Mouse (Mus musculus): ENCODE measurements around the gene Cnst. TPM values are rescaled to one million over a fixed set of nuclear protein-coding genes. Genes with fewer than 3 reads are reported as not detected.

The Cnst gene
- polyA plus RNA-seq, 1 experiment from 2014 or later = 18.8 TPM

DNA sequence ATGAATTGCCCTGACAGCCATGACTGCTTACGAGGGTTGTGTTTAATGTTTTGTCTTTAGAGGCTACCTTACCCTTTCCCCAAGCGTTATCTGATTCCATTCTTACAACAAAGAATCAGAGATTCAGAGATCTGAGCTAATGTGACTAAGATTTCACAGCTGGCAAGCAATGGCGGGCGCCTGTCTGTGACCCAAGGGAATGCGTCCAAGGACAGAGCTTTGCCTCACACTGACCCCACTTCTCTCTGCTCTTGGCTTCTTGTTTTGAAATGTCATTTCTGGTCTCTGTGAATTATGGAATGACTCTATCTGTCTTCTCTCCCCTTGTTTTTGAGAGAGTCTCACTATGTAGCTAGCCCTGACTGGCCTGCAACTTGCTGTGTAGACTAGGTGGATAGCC, 17.8 kb downstream of the Cnst start:
- H3K4me1 ChIP-seq (ENCODE audit: control insufficient read depth, insufficient read depth, low read length) = peaks cover 16% of the 10 kb centered on the region

DNA sequence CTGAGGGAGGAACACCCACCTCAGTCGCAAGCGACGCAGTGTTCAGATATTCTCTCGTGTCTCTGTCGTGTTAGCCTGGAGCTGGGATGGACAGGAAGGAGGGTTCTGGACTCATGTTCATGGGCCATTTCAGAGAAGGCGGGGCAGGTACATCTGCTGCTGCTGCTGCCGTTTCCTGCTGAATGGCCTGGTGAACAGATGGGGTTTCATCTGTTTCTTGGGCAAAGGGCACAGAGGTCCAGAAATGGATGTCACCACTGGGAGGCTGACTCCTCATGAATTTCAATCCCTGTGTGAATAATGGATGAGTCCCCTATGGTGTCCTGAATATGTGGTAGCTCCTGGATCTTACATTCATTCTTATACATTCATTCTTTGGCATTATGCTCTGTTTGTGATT, 21.4 kb downstream of the Cnst start:
- WGBS = 71% methylated on average over 7 of the region's 7 CpGs

More for the DNA sequence above, 17.8 kb downstream of the Cnst start:
- no peak overlapping the region for H3K9ac ChIP-seq (ENCODE audit: low read length)
- no peak for ATAC-seq (ENCODE audit: insufficient read depth, low FRiP score)
- H3K36me3 ChIP-seq (ENCODE audit: control insufficient read depth, insufficient read depth, low read length) = no peaks in the 10 kb centered on the region
- H3K4me2 ChIP-seq (ENCODE audit: low read depth, low read length) = no peak overlapping the region
- no peaks in the 10 kb centered on the region for H3K9me3 ChIP-seq (replicated peaks; ENCODE audit: control insufficient read depth, low read length)
- H3K4me3 ChIP-seq (replicated peaks; ENCODE audit: low read length) = no peak overlapping the region
- H3K27me3 ChIP-seq (ENCODE audit: control insufficient read depth, insufficient read depth, low read length) = no peaks in the 10 kb centered on the region
- no peak overlapping the region for H3K27ac ChIP-seq (ENCODE audit: low read length)
- WGBS = 74% methylated on average over 5 of the region's 5 CpGs

DNA sequence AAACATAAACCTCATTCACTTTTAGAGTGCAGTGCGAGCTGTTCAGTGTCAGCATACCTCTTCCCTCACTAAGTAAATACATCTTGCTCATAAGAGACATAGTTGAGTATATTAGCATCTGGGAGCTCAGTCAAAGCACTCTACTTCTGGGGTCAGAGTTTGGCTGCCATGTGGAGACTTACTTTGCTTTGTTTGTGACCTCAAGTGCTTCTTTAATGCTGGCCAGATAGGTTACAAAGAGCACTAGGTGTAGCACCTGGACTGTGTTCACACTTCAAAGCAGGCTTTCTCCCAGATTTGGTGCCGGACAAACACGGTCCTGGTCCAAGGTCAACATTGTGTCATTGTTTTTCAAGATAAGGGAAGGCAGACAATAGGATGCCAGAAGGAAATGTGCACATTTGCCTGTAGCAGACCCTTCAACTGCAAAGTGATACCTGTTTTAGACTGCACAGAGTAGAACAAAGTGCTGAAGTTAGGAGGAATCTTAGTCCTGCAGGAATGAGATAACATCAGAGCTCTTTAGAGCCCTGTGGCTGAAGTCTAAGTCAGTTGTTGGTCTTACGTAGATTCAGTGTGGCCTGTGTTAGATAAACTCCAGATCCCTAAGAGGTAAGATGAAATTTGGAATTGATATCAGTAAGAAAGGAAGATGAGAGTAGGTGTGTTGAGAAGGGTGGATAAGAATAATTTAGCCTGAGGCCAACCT, 22.7 kb downstream of the Cnst start:
- ATAC-seq (ENCODE audit: insufficient read depth, low FRiP score) = peak; percentile 76; the same call in 1 of the 2 replicates
- H3K9ac ChIP-seq (ENCODE audit: low read length) = no peak overlapping the region
- peak overlapping the region; percentile 41 for H3K27ac ChIP-seq (ENCODE audit: low read length)
- H3K9me3 ChIP-seq (replicated peaks; ENCODE audit: control insufficient read depth, low read length) = no peaks in the 10 kb centered on the region
- H3K4me1 ChIP-seq (ENCODE audit: control insufficient read depth, insufficient read depth, low read length) = peaks cover 27% of the 10 kb centered on the region
- no peak overlapping the region for H3K4me3 ChIP-seq (replicated peaks; ENCODE audit: low read length)
- H3K4me2 ChIP-seq (ENCODE audit: low read depth, low read length) = no peak overlapping the region
- no peaks in the 10 kb centered on the region for H3K36me3 ChIP-seq (ENCODE audit: control insufficient read depth, insufficient read depth, low read length)
- H3K27me3 ChIP-seq (ENCODE audit: control insufficient read depth, insufficient read depth, low read length) = no peaks in the 10 kb centered on the region
- WGBS = 47% methylated on average over 4 of the region's 4 CpGs

More for the DNA sequence above, 21.4 kb downstream of the Cnst start:
- H3K4me2 ChIP-seq (ENCODE audit: low read depth, low read length) = no peak overlapping the region
- no peaks in the 10 kb centered on the region for H3K36me3 ChIP-seq (ENCODE audit: control insufficient read depth, insufficient read depth, low read length)
- H3K9ac ChIP-seq (ENCODE audit: low read length) = no peak overlapping the region
- peaks cover 25% of the 10 kb centered on the region for H3K4me1 ChIP-seq (ENCODE audit: control insufficient read depth, insufficient read depth, low read length)
- no peak overlapping the region for H3K4me3 ChIP-seq (replicated peaks; ENCODE audit: low read length)
- H3K27me3 ChIP-seq (ENCODE audit: control insufficient read depth, insufficient read depth, low read length) = no peaks in the 10 kb centered on the region
- no peaks in the 10 kb centered on the region for H3K9me3 ChIP-seq (replicated peaks; ENCODE audit: control insufficient read depth, low read length)
- no peak for ATAC-seq (ENCODE audit: insufficient read depth, low FRiP score)
- H3K27ac ChIP-seq (ENCODE audit: low read length) = no peak overlapping the region

- WGBS = 94% methylated on average over 1 of the region's 1 CpGs
- no peaks in the 10 kb centered on the region for H3K9me3 ChIP-seq (replicated peaks; ENCODE audit: control insufficient read depth, low read length)
Measured at GRCm38 (mm10) chr1:179570482-179570881, 24.3 kb downstream of the Cnst start.

GRCm38 (mm10) chr1:179571686-179572085, 25.5 kb downstream of the Cnst start:
- WGBS = 76% methylated on average over 4 of the region's 4 CpGs
- H3K4me2 ChIP-seq (ENCODE audit: low read depth, low read length) = no peak overlapping the region
- no peaks in the 10 kb centered on the region for H3K27me3 ChIP-seq (ENCODE audit: control insufficient read depth, insufficient read depth, low read length)
- no peaks in the 10 kb centered on the region for H3K36me3 ChIP-seq (ENCODE audit: control insufficient read depth, insufficient read depth, low read length)
- no peak overlapping the region for H3K4me3 ChIP-seq (replicated peaks; ENCODE audit: low read length)
- no peak for ATAC-seq (ENCODE audit: insufficient read depth, low FRiP score)
- H3K27ac ChIP-seq (ENCODE audit: low read length) = no peak overlapping the region
- peaks cover 33% of the 10 kb centered on the region for H3K4me1 ChIP-seq (ENCODE audit: control insufficient read depth, insufficient read depth, low read length)
- no peak overlapping the region for H3K9ac ChIP-seq (ENCODE audit: low read length)
- no peaks in the 10 kb centered on the region for H3K9me3 ChIP-seq (replicated peaks; ENCODE audit: control insufficient read depth, low read length)

More at GRCm38 (mm10) chr1:179570482-179570881, 24.3 kb downstream of the Cnst start:
- Histone ChIP-seq H3K4me2 (ENCODE audit: low read depth, low read length) (no peak overlapping the region), H3K9ac (ENCODE audit: low read length) (no peak overlapping the region), H3K4me3 (replicated peaks; ENCODE audit: low read length) (no peak overlapping the region), H3K27ac (ENCODE audit: low read length) (no peak overlapping the region; the same call in 1 of the 2 replicates), H3K27me3 (ENCODE audit: control insufficient read depth, insufficient read depth, low read length) (no peaks in the 10 kb centered on the region), H3K4me1 (ENCODE audit: control insufficient read depth, insufficient read depth, low read length) (peaks cover 33% of the 10 kb centered on the region), H3K36me3 (ENCODE audit: control insufficient read depth, insufficient read depth, low read length) (no peaks in the 10 kb centered on the region)
- no peak; the same call in 1 of the 2 replicates for ATAC-seq (ENCODE audit: insufficient read depth, low FRiP score)

DNA sequence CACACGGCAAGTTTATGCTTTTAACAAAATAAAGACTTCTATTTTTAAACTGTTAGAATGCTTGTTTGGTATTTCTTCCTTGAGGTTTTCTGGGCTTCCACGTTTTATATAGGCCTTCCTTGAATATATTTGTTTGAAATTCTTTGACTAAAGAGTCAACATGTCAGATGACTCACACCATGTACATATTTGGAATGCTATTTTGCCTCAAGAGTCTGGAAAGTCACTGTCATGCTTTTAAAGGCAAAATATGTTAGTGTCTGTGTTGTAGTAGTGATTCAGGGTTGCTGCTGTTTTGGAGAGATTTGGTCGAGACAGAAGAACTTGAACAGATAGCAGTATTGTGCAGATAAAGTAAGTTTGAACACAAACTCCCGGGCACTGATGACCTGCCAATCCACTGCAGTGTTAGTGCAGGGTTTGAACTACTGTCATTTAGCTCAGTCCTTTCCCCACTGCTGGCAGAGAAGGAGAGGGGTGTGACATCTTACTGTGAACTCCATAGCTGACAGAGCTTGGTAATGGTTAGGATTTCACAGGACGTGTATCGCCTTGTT, 27.6 kb downstream of the Cnst start:
- Histone ChIP-seq H3K4me2 (ENCODE audit: low read depth, low read length) (no peak overlapping the region), H3K4me3 (replicated peaks; ENCODE audit: low read length) (no peak overlapping the region), H3K27ac (ENCODE audit: low read length) (peak overlapping the region; percentile 70), H3K4me1 (ENCODE audit: control insufficient read depth, insufficient read depth, low read length) (peaks cover 19% of the 10 kb centered on the region), H3K36me3 (ENCODE audit: control insufficient read depth, insufficient read depth, low read length) (no peaks in the 10 kb centered on the region), H3K9me3 (replicated peaks; ENCODE audit: control insufficient read depth, low read length) (no peaks in the 10 kb centered on the region), H3K27me3 (ENCODE audit: control insufficient read depth, insufficient read depth, low read length) (no peaks in the 10 kb centered on the region), H3K9ac (ENCODE audit: low read length) (no peak overlapping the region)
- ATAC-seq (ENCODE audit: insufficient read depth, low FRiP score) = no peak
- WGBS = 49% methylated on average over 6 of the region's 6 CpGs

DNA sequence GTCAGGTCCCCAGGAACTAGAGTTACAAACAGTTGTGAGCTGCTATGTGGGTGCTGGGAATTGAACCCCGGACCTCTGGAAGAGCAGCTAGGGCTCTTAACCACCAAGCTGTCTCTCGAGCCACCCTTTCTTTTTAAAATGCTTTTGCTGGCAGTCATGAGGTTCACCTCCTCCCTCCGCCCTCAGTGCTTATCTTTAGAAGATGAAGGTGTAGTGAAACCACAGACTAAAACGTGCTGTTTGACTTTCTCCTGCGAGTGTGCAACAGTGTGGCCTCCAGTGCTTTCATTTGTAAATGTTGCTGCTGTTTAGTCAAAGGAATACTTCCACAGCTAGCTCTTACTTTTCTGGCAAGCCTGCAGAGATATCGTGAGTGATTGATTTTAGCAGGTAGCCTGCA, 32.5 kb downstream of the Cnst start:
- Histone ChIP-seq H3K9ac (ENCODE audit: low read length) (no peak overlapping the region), H3K36me3 (ENCODE audit: control insufficient read depth, insufficient read depth, low read length) (peaks cover 4% of the 10 kb centered on the region; the same call in 1 of the 2 replicates), H3K9me3 (replicated peaks; ENCODE audit: control insufficient read depth, low read length) (no peaks in the 10 kb centered on the region), H3K27ac (ENCODE audit: low read length) (0 out of 2 replicates have a peak overlapping the region, but pooled peaks have one; percentile 3), H3K4me1 (ENCODE audit: control insufficient read depth, insufficient read depth, low read length) (peaks cover 8% of the 10 kb centered on the region), H3K4me2 (ENCODE audit: low read depth, low read length) (no peak overlapping the region), H3K27me3 (ENCODE audit: control insufficient read depth, insufficient read depth, low read length) (no peaks in the 10 kb centered on the region), H3K4me3 (replicated peaks; ENCODE audit: low read length) (no peak overlapping the region)
- WGBS = 45% methylated on average over 6 of the region's 6 CpGs
- ATAC-seq (ENCODE audit: insufficient read depth, low FRiP score) = peak; percentile 16; the same call in 1 of the 2 replicates

- Histone ChIP-seq H3K36me3 (ENCODE audit: control insufficient read depth, insufficient read depth, low read length) (peaks cover 4% of the 10 kb centered on the region; the same call in 1 of the 2 replicates), H3K4me2 (ENCODE audit: low read depth, low read length) (no peak overlapping the region), H3K27me3 (ENCODE audit: control insufficient read depth, insufficient read depth, low read length) (no peaks in the 10 kb centered on the region), H3K4me3 (replicated peaks; ENCODE audit: low read length) (no peak overlapping the region), H3K9ac (ENCODE audit: low read length) (no peak overlapping the region), H3K27ac (ENCODE audit: low read length) (no peak overlapping the region), H3K4me1 (ENCODE audit: control insufficient read depth, insufficient read depth, low read length) (peaks cover 3% of the 10 kb centered on the region), H3K9me3 (replicated peaks; ENCODE audit: control insufficient read depth, low read length) (no peaks in the 10 kb centered on the region)
- WGBS = 61% methylated on average over 8 of the region's 8 CpGs
- no peak for ATAC-seq (ENCODE audit: insufficient read depth, low FRiP score)
Measured at GRCm38 (mm10) chr1:179580200-179580599, 34.0 kb downstream of the Cnst start.

GRCm38 (mm10) chr1:179581422-179581821, 35.3 kb downstream of the Cnst start:
- no peak overlapping the region for H3K27ac ChIP-seq (ENCODE audit: low read length)
- ATAC-seq (ENCODE audit: insufficient read depth, low FRiP score) = no peak
- no peak overlapping the region for H3K4me3 ChIP-seq (replicated peaks; ENCODE audit: low read length)
- H3K27me3 ChIP-seq (ENCODE audit: control insufficient read depth, insufficient read depth, low read length) = no peaks in the 10 kb centered on the region
- no peak overlapping the region for H3K9ac ChIP-seq (ENCODE audit: low read length)
- no peaks in the 10 kb centered on the region for H3K9me3 ChIP-seq (replicated peaks; ENCODE audit: control insufficient read depth, low read length)
- no peak overlapping the region for H3K4me2 ChIP-seq (ENCODE audit: low read depth, low read length)
- H3K4me1 ChIP-seq (ENCODE audit: control insufficient read depth, insufficient read depth, low read length) = peaks cover 3% of the 10 kb centered on the region
- WGBS = 77% methylated on average over 10 of the region's 10 CpGs
- peaks cover 4% of the 10 kb centered on the region; the same call in 1 of the 2 replicates for H3K36me3 ChIP-seq (ENCODE audit: control insufficient read depth, insufficient read depth, low read length)
